Mouse (Mus musculus): Measurements from ENCODE around the gene Gpr1.

DNA sequence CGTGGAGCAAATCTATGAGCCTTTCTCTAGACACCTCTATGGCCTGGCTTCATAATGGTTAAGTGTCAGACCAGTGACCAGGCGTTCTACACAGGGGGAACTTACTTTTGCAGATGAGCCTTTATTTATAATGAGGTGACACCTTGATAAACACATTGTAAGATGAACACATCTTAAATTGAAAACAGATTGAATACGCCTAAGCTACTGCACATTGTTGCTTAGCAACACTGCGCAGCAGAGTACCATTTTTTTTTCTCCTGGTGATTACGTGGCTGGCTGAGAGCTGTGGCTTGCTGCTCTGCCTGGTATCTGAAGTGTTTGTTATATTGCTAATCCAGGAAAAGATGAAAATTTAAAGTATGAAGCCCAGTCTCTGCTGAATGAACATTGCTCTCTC lies 41.7 kb upstream of the Gpr1 start:
- TF ChIP-seq ZC3H11A (IDR thresholded peaks at IDR 0.05; ENCODE audit: borderline replicate concordance, low read depth, low read length) (no peak), CHD2 (IDR thresholded peaks at IDR 0.05; ENCODE audit: low read depth, low read length) (no peak), HCFC1 (IDR thresholded peaks at IDR 0.05; ENCODE audit: borderline replicate concordance, insufficient read depth, low read length) (no peak)

Data from ES-E14 (cell line).